Mouse (Mus musculus) kidney, postnatal 0 days (tissue): ENCODE measurements at regions not wholly inside any gene's neighbourhood (a gene's known extent, or its start where the extent isn't known, plus 50 kb on each side); places are given as distances from the start of the nearest gene placed in this dataset.

ENCODE experiments used
- ATAC-seq: fragments of 200-750 bp; cut with Nextera tagmentation; replicated peaks from 2 replicates; pipeline ENCODE4 v1.8.0; 2017; ENCODE audit warnings: low read depth, moderate number of reproducible peaks, moderate TSS enrichment, moderate library complexity; ENCODE audit not compliant: low FRiP score
- DNase-seq: peaks from one replicate; pipeline ENCODE4 v3.0.0-alpha.2; 2016; ENCODE audit warnings: low spot score
- H3K27ac ChIP-seq: fragments of 300-500 bp; sonication (generic); 2 replicates; pipeline ENCODE4 v1.5.1; 2014; ENCODE audit warnings: mild to moderate bottlenecking
- H3K27me3 ChIP-seq: fragments of 300-500 bp; sonication (generic); 2 replicates; pipeline ENCODE4 v1.6.1; 2014; ENCODE audit warnings: low read length, mixed read lengths; ENCODE audit not compliant: insufficient read depth
- H3K36me3 ChIP-seq: fragments of 300-500 bp; sonication (generic); 2 replicates; pipeline ENCODE4 v1.6.1; 2014; ENCODE audit warnings: low read length, mixed read lengths; ENCODE audit not compliant: insufficient read depth
- H3K4me1 ChIP-seq: fragments of 300-500 bp; sonication (generic); replicated peaks from 2 replicates; pipeline ENCODE4 v1.6.1; 2014; ENCODE audit warnings: antibody characterized with exemption, low read length, mixed read lengths; ENCODE audit not compliant: insufficient read depth
- H3K4me2 ChIP-seq: fragments of 300-500 bp; sonication (generic); 2 replicates; pipeline ENCODE4 v1.6.1; 2014; ENCODE audit warnings: mild to moderate bottlenecking, low read length, moderate library complexity, mixed read lengths
- H3K4me3 ChIP-seq: fragments of 300-500 bp; sonication (generic); replicated peaks from 2 replicates; pipeline ENCODE4 v1.5.1; 2014; ENCODE audit warnings: low read depth, low read length
- H3K9ac ChIP-seq: fragments of 300-500 bp; sonication (generic); 2 replicates; pipeline ENCODE4 v1.6.1; 2014; ENCODE audit warnings: low read depth, low read length
- H3K9me3 ChIP-seq: fragments of 300-500 bp; sonication (generic); replicated peaks from 2 replicates; pipeline ENCODE4 v1.6.1; 2016; ENCODE audit warnings: low read length, inconsistent platforms, mixed read lengths
- CTCF ChIP-seq: IDR thresholded peaks from 2 replicates; pipeline ENCODE4 v1.5.1; 2016; ENCODE audit warnings: antibody characterized with exemption, low read depth, mild to moderate bottlenecking, moderate library complexity
- WGBS: fragments of 180-500 bp; shearing (Covaris S2); extraction: QIAGEN DNeasy Blood & Tissue Kit; methylation state at CpG from one replicate; pipeline ENCODE4 v1.1.7; 2014; 5-methylcytosine and 5-hydroxymethylcytosine counted together

DNA sequence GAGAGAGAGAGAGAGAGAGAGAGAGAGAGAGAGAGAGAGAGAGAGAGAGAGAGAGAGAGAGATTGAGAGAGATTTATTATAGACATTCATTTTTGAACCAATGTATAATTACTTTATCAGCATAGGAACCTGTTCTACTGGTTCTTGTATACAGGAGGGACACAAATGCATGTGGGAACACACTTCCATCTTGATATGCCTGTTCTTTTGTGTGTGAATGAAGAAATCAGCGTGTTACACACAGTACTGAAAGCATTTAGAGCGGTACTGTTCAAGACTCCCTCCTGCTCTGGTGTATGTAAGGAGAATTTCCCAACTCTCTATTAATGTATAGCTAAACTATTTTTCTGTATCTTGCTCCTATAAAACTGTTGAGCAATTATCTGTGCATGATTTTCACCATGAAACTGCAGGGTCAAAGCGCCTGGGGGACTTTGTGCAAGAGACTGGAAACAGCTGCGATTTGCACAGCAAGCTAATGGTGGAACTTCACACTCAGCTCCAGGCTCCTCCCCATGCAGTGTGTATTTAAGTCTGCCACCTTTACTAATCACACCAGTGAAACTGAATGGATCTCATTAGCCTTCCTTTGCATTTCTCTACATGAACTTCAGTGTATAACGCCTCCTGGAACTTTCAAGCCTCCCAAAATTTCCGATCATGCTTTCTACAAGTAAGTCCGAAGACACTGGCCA lies 267.0 kb upstream of the 3110018I06Rik start:
- DNase-seq, result no peak

DNA sequence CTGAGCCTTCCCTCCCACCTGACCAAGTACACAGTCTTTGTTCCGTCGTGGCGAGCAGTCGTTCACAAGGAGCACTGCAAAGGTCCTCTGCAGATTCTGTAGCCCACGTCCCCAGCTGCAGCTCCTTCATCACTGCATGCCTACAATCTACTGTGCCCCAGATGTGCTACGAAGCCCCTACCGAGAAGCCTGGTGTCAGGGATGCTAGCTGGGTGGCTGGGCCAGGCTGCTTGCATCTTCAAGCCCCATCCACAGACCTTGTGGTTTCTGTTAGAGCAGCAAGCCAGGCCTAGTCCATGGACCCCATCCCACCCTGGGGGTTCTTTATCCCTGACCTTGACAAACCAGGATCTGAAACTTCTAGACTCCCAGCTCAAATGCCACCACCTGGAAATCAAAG lies 266.3 kb upstream of the 3110018I06Rik start:
- WGBS, result 78% methylated on average over 7 of the region's 7 CpGs

More for the DNA sequence above, 267.0 kb upstream of the 3110018I06Rik start:
- 71% methylated on average over 7 of the region's 7 CpGs for WGBS
- no peak overlapping the region for H3K4me3 ChIP-seq
- H3K36me3 ChIP-seq, result no peaks in the 10 kb centered on the region
- no peaks in the 10 kb centered on the region for H3K9me3 ChIP-seq
- H3K4me2 ChIP-seq, result no peak overlapping the region
- ATAC-seq, result no peak
- H3K27ac ChIP-seq, result no peak overlapping the region
- no peak overlapping the region for H3K9ac ChIP-seq
- no peaks in the 10 kb centered on the region for H3K4me1 ChIP-seq
- TF ChIP-seq CTCF, result no peak
- H3K27me3 ChIP-seq, result no peaks in the 10 kb centered on the region

DNA sequence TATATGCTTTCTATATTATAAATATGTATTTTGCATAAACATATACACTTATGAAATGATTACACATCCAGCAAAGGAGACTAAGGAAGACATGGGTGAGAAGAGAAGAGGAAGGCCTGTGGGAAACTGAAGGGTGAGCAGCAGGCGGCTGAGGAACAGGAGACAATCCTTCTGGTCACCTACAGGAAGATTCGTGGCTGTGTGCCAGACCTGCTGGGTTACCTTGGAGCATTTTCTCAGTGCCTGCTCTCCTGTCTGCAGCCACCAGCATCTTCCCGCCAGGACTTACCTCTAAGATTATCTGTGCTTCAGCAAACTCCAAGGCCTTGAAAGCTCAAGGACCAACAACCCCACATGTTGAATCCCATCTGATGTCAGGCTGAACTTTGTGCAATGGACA lies 258.3 kb upstream of the 3110018I06Rik start:
- 90% methylated on average over 3 of the region's 3 CpGs for WGBS
- no peak for DNase-seq
- Histone ChIP-seq H3K4me1 (no peaks in the 10 kb centered on the region), H3K27me3 (no peaks in the 10 kb centered on the region), H3K27ac (no peak overlapping the region), H3K4me2 (no peak overlapping the region), H3K36me3 (no peaks in the 10 kb centered on the region), H3K9me3 (no peaks in the 10 kb centered on the region), H3K9ac (no peak overlapping the region), H3K4me3 (no peak overlapping the region)
- no peak for ATAC-seq
- no peak for TF ChIP-seq CTCF

More for the DNA sequence above, 266.3 kb upstream of the 3110018I06Rik start:
- no peak for TF ChIP-seq CTCF
- Histone ChIP-seq H3K4me1 (no peaks in the 10 kb centered on the region), H3K4me3 (no peak overlapping the region), H3K27me3 (no peaks in the 10 kb centered on the region), H3K36me3 (no peaks in the 10 kb centered on the region), H3K4me2 (no peak overlapping the region), H3K27ac (no peak overlapping the region), H3K9ac (no peak overlapping the region), H3K9me3 (no peaks in the 10 kb centered on the region)
- DNase-seq, result no peak
- no peak for ATAC-seq

DNA sequence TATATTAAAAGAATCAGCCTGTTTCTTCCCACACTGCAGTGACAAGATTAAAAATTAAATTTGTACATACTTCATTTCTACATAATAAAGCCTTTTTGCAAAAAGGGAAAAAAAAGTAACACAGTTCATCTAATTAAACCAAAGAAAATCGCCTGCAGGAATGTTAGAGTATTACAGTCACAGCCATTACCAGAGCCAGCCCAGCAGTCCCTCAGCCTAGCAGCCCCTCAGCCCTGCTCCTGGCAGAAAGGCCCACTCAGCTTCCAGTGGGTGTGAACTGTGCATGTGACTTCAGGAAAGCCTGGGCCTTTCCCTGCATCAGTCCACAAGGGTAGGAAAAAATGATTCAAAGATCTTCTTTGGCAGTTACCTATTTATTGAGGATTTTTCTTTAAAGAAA lies 256.8 kb upstream of the 3110018I06Rik start:
- no peak for TF ChIP-seq CTCF
- no peak for ATAC-seq
- no peaks in the 10 kb centered on the region for H3K36me3 ChIP-seq
- H3K9ac ChIP-seq, result no peak overlapping the region
- whole genome bisulfite sequencing, result 23% methylated on average over 1 of the region's 1 CpGs
- H3K27me3 ChIP-seq, result no peaks in the 10 kb centered on the region
- no peak overlapping the region for H3K4me3 ChIP-seq
- H3K9me3 ChIP-seq, result no peaks in the 10 kb centered on the region
- no peak overlapping the region for H3K27ac ChIP-seq
- H3K4me2 ChIP-seq, result no peak overlapping the region
- peak; percentile 14 for DNase-seq
- no peaks in the 10 kb centered on the region for H3K4me1 ChIP-seq

DNA sequence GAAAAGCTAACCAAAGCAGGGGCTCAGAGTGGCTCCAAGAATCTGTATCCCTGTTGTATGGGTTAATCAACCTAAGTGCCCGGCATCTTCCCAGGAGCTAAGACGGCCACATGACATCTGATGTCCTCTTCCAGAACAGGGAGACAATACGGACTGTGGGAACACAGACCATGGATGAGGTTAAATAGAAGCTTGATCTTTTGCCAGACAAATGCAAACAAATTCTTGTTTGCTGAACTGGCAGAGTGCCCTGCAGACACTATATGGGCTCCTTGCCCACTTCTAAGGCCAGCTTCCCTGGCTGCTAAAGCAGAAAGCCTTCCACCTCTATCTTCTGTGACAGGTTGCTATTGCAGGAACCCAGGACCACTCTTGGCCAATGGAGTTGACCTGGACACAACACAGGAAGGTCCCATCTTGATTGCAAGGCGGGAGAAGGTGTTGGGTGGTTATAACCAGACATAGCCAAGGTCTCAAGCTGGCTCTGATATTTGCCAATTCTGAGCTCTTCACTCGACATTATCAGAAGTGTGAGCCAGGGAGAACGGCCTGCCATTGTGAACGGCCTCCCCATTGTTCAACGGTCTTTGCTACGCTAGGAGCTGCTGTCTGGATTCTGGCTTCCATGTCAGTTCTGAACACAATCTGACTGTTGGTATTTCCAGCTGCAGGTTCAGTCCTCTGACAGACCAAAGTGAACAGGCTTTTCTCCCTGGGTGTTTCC lies 237.5 kb upstream of the 3110018I06Rik start:
- H3K4me2 ChIP-seq, result no peak overlapping the region
- no peak overlapping the region for H3K27ac ChIP-seq
- ATAC-seq (no peak), DNase-seq (no peak)
- H3K27me3 ChIP-seq, result no peaks in the 10 kb centered on the region
- TF ChIP-seq CTCF, result no peak
- WGBS, result 81% methylated on average over 9 of the region's 9 CpGs
- H3K36me3 ChIP-seq, result no peaks in the 10 kb centered on the region
- H3K9ac ChIP-seq, result no peak overlapping the region
- no peak overlapping the region for H3K4me3 ChIP-seq
- H3K9me3 ChIP-seq, result no peaks in the 10 kb centered on the region
- no peaks in the 10 kb centered on the region for H3K4me1 ChIP-seq

DNA sequence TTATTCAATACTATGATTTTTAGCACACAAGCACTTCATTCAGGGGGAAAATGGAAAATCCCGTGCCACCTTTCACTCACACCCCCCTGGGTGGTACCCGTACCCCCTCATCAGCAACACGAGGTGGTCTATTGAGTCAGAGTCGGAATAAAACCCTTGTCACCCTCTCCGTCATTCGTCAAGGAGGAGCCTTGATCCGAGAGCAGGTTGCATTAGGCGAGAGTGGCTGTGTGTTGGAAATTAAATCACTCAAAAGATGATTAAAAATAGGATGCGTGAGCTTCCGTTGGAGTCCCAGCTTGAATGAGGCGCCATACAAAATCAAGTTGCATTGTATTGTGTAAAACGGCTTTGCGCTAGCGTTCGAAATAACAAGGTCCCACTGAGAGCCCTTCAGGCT lies 236.5 kb upstream of the 3110018I06Rik start:
- Histone ChIP-seq H3K4me1 (no peaks in the 10 kb centered on the region), H3K27ac (no peak overlapping the region), H3K9me3 (no peaks in the 10 kb centered on the region), H3K27me3 (no peaks in the 10 kb centered on the region), H3K4me3 (no peak overlapping the region), H3K9ac (no peak overlapping the region), H3K36me3 (no peaks in the 10 kb centered on the region), H3K4me2 (no peak overlapping the region)
- WGBS, result 85% methylated on average over 15 of the region's 15 CpGs
- TF ChIP-seq CTCF, result no peak
- ATAC-seq, result no peak
- DNase-seq, result no peak
